In the genomic region with DNA sequence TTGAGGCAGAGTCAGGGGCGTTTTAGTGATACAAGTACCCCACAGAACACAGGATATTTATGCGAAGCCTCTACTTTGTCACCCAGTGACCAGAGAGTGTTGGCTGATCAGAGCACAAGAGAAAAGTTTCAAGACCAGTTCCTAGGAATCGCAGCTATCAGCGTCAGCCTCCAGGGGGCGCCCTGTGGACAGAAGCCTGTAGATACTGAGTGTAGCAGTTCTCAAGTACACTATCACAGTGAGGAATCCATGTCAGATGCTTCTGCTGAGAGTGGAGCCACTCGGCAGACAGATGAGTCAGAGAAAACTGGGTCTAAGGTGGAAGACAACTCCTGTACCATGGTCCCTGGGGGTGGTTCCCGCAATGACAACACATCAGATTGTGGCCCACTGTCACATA, we compare ENCODE assay signal across 10 mouse cellular contexts.
DNase-seq lines count a peak whose midpoint lies in the region; ATAC-seq and TF ChIP-seq lines count a peak whose summit lies in the region.
"Had no signal": no experiment of that assay in that cellular context is flagged by ENCODE, and none has a peak within 500 bp of the region (broad histone marks: within the 10 kb centered on the region; RNA-seq: fewer than 3 reads in every experiment).

No protein-coding gene starts in this region.

- no peaks in the 10 kb centered on the region for H3K9me3 ChIP-seq in hindbrain, embryonic 11.5 days (ENCODE audit: control insufficient read depth, low read length)
- H3K9me3 ChIP-seq in hindbrain, embryonic 13.5 days = no peaks in the 10 kb centered on the region
- H3K9me3 ChIP-seq in embryonic facial prominence, embryonic 11.5 days (replicated peaks; ENCODE audit: control insufficient read depth, low read length) = no peaks in the 10 kb centered on the region
- H3K9me3 ChIP-seq: embryonic facial prominence, embryonic 13.5 days; limb, embryonic 15.5 days had no signal

- H3K36me3 ChIP-seq in hindbrain, embryonic 11.5 days (ENCODE audit: control insufficient read depth, insufficient read depth, low read length) = peaks cover 3% of the 10 kb centered on the region; the same call in 1 of the 2 replicates
- H3K36me3 ChIP-seq in hindbrain, embryonic 13.5 days = peaks cover 78% of the 10 kb centered on the region
- H3K36me3 ChIP-seq in embryonic facial prominence, embryonic 11.5 days (replicated peaks; ENCODE audit: control insufficient read depth, insufficient read depth, low read depth, low read length) = no peaks in the 10 kb centered on the region

- no peak overlapping the region for H3K4me2 ChIP-seq in hindbrain, embryonic 11.5 days (replicated peaks; ENCODE audit: low read depth, low read length)
- no peak overlapping the region for H3K4me2 ChIP-seq in hindbrain, embryonic 13.5 days
- no peak overlapping the region for H3K4me2 ChIP-seq in embryonic facial prominence, embryonic 11.5 days (ENCODE audit: low read depth, low read length)
- H3K4me2 ChIP-seq: embryonic facial prominence, embryonic 13.5 days; limb, embryonic 15.5 days had no signal

- peak; percentile 86 for TF ChIP-seq CTCF in layer of hippocampus, adult 2 months (conservative IDR thresholded peaks at IDR 0.05)

- H3K4me3 ChIP-seq in hindbrain, embryonic 11.5 days (ENCODE audit: low read depth, low read length) = no peak overlapping the region
- H3K4me3 ChIP-seq in hindbrain, embryonic 13.5 days = no peak overlapping the region
- no peak overlapping the region for H3K4me3 ChIP-seq in embryonic facial prominence, embryonic 11.5 days (ENCODE audit: low read depth, low read length)
- no peak overlapping the region for H3K4me3 ChIP-seq in layer of hippocampus, adult 2 months
- H3K4me3 ChIP-seq: embryonic facial prominence, embryonic 13.5 days; limb, embryonic 15.5 days had no signal

- H3K27me3 ChIP-seq in hindbrain, embryonic 11.5 days (ENCODE audit: control insufficient read depth, insufficient read depth, low read length) = no peaks in the 10 kb centered on the region
- H3K27me3 ChIP-seq in hindbrain, embryonic 13.5 days = no peaks in the 10 kb centered on the region
- H3K27me3 ChIP-seq in embryonic facial prominence, embryonic 11.5 days (ENCODE audit: control insufficient read depth, insufficient read depth, low read length) = no peaks in the 10 kb centered on the region
- H3K27me3 ChIP-seq: embryonic facial prominence, embryonic 13.5 days; limb, embryonic 15.5 days had no signal

- no peaks in the 10 kb centered on the region for H3K4me1 ChIP-seq in hindbrain, embryonic 11.5 days (replicated peaks; ENCODE audit: control insufficient read depth, insufficient read depth, low read length)
- H3K4me1 ChIP-seq in hindbrain, embryonic 13.5 days (replicated peaks) = peaks cover 5% of the 10 kb centered on the region; the same call in 1 of the 2 replicates
- no peaks in the 10 kb centered on the region for H3K4me1 ChIP-seq in embryonic facial prominence, embryonic 11.5 days (ENCODE audit: control insufficient read depth, insufficient read depth, low read length)
- H3K4me1 ChIP-seq: embryonic facial prominence, embryonic 13.5 days; limb, embryonic 15.5 days had no signal

- peak; percentile 58 for DNase-seq in hindbrain, embryonic 11.5 days (ENCODE audit: low spot score)
- peak; percentile 8 to 28 for DNase-seq in CD8-positive naive resting alpha-beta T cell, adult 2 months (ENCODE audit: low read depth in 2 of 2, low spot score in 2 of 2)
- DNase-seq in adrenal gland, postnatal 36 days = peak; percentile 61 to 72
- peak; percentile 38 for DNase-seq in embryonic facial prominence, embryonic 11.5 days (ENCODE audit: low spot score)
- DNase-seq in layer of hippocampus, adult 2 months (ENCODE audit: low spot score in 2 of 2) = peak; percentile 59 to 75
- DNase-seq in thymus, postnatal 36 days = peak; percentile 48 to 52

- 0 out of 2 replicates have a peak, but pooled peaks have one; percentile 40 for ATAC-seq in hindbrain, embryonic 11.5 days (ENCODE audit: low FRiP score)
- ATAC-seq in hindbrain, embryonic 13.5 days (ENCODE audit: low FRiP score) = no peak
- ATAC-seq in embryonic facial prominence, embryonic 11.5 days (replicated peaks; ENCODE audit: insufficient number of reproducible peaks, low FRiP score, low TSS enrichment, low read depth) = no peak
- ATAC-seq in megakaryocyte progenitor cell, adult 5-6 weeks (replicated peaks; ENCODE audit: poor library complexity) = peak; percentile 70

- no peak overlapping the region for H3K9ac ChIP-seq in hindbrain, embryonic 11.5 days (ENCODE audit: low read depth, low read length)
- no peak overlapping the region for H3K9ac ChIP-seq in hindbrain, embryonic 13.5 days
- H3K9ac ChIP-seq in embryonic facial prominence, embryonic 11.5 days (replicated peaks; ENCODE audit: low read length) = no peak overlapping the region
- H3K9ac ChIP-seq: embryonic facial prominence, embryonic 13.5 days; limb, embryonic 15.5 days had no signal

- 69% methylated on average over 7 of the region's 7 CpGs for WGBS in hindbrain, embryonic 11.5 days
- WGBS in hindbrain, embryonic 13.5 days = 76% methylated on average over 7 of the region's 7 CpGs
- 60% methylated on average over 7 of the region's 7 CpGs for WGBS in embryonic facial prominence, embryonic 11.5 days

- H3K27ac ChIP-seq in hindbrain, embryonic 11.5 days (ENCODE audit: low read depth, low read length) = no peak overlapping the region
- no peak overlapping the region for H3K27ac ChIP-seq in hindbrain, embryonic 13.5 days
- H3K27ac ChIP-seq in embryonic facial prominence, embryonic 11.5 days (replicated peaks; ENCODE audit: low read depth, low read length) = no peak overlapping the region
- peak overlapping the region; percentile 78 for H3K27ac ChIP-seq in layer of hippocampus, adult 2 months
- H3K27ac ChIP-seq: limb, embryonic 15.5 days had no signal

Comparison
In these comparisons a context has a peak if more than half of its experiments do, and no peak if none do; other contexts are left out.
1. ATAC-seq: peak in hindbrain, embryonic 11.5 days (single experiment) and megakaryocyte progenitor cell, adult 5-6 weeks (single experiment); none in hindbrain, embryonic 13.5 days (single experiment) and embryonic facial prominence, embryonic 11.5 days (single experiment).
2. Peak in every context shown above with its lines, with median percentiles within 50 percentile points of each other: DNase-seq.